Mouse (Mus musculus) cortical plate, adult 2 months (tissue): ENCODE results near the gene Naga. TPM values are rescaled to one million over a fixed set of nuclear protein-coding genes. Genes with fewer than 3 reads are reported as not detected.

Source experiments
- H3K27ac ChIP-seq: fragments of 200-500 bp; 2 replicates; pipeline ENCODE4 v1.5.1; 2012; ENCODE audit warnings: low read length, control low read depth, inconsistent platforms; ENCODE audit not compliant: insufficient read depth
- H3K4me1 ChIP-seq: fragments of 200-500 bp; 2 replicates; pipeline ENCODE4 v1.6.1; 2011; ENCODE audit warnings: low read length; ENCODE audit not compliant: control insufficient read depth, insufficient read depth
- H3K4me3 ChIP-seq: fragments of 200-500 bp; 2 replicates; pipeline ENCODE4 v1.5.1; 2011; ENCODE audit warnings: mild to moderate bottlenecking, low read length, control low read depth; ENCODE audit not compliant: insufficient read depth
- CTCF ChIP-seq: fragments of 200-500 bp; IDR thresholded peaks from 2 replicates; pipeline ENCODE4 v1.5.1; 2011; ENCODE audit warnings: mild to moderate bottlenecking, control low read depth, low read length; ENCODE audit not compliant: insufficient read depth; ENCODE audit errors: extremely low read depth
- POLR2A ChIP-seq: fragments of 200-500 bp; IDR thresholded peaks from 2 replicates; pipeline ENCODE4 v1.6.1; 2011; ENCODE audit warnings: mild to moderate bottlenecking, low read length, control low read depth; ENCODE audit not compliant: insufficient read depth; ENCODE audit errors: extremely low read depth
- polyA plus RNA-seq: library from polyadenylated mRNA; depleted of rRNA; stranded (reverse); fragments of >200 nt; gene quantifications from 2 replicates; pipeline ENCODE4 v1.2.3, GENCODE M21; 2012

Naga gene
- polyA plus RNA-seq, 1 experiment = 54.8 TPM

DNA sequence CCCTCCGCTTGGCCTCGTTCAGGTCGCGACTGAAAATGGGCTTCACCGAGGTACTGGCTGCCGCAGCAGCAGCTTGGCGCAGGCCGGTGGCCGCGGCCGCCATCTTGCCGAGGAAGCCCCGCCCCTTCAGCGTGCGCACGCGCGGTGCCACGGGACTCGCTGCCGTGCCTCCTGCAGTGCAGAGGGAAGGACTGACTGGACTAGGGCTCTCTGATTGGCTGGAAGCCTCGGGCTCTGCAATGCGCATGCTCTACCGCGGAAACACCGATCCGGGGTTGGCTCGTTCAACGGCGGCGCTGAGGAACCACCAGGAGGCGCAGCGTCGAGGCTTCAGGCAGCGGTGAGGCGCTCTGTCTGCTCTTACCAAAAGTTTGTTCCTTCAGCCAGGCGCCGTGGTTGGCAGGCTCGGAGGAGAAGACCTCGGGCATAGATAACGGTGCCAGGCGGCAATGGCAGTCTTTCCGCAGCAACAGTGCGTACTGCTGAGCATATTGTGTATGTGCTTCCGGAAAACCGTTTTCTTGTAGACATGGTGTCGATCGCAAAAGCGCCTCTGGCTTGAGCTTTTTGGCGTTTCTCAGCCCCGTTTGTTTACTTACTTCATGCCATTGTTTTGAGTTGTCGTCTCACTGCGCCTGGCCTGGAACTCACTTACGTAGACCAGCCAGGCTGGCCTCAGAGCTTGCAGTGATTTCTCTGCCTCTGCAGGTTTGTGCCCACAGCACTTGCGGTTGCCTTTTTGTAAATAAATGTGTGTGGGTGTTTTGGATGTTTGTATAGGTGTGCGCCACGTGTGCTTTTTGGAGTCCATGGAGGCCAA is 15.6 kb upstream of the Naga start, which contains the start of gene Ndufa6:
Gene Ndufa6 (minus strand): TSS at position 197 of the 820 bp plus-strand sequence.
- TF ChIP-seq CTCF = peak; percentile 83
- peak; percentile 89 for TF ChIP-seq POLR2A
- Histone ChIP-seq H3K4me1 (no peaks in the 10 kb centered on the region), H3K27ac (peak within 1 kb of the TSS; percentile 66), H3K4me3 (peak within 1 kb of the TSS; percentile 58)

DNA sequence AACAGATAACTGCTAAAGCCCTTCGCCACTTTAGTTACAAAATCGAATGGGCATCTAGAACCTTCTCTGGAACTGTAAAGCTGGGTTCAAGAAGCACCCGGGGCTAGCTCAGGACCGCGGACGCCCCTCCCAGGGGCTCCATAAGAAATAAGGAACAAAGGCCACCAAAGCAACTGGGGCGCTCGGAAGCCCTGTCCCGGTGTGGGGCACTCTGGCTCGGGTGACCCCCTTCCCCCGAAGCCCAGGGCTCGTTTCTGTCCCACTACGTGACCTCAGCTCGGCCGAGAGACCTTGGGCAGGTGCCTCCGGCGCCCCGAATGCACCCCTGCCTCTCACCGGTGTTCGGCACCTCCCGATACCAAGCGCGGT is 15.0 kb upstream of the Naga start:
- H3K4me1 ChIP-seq = no peaks in the 10 kb centered on the region
- TF ChIP-seq POLR2A = no peak
- TF ChIP-seq CTCF = no peak

DNA sequence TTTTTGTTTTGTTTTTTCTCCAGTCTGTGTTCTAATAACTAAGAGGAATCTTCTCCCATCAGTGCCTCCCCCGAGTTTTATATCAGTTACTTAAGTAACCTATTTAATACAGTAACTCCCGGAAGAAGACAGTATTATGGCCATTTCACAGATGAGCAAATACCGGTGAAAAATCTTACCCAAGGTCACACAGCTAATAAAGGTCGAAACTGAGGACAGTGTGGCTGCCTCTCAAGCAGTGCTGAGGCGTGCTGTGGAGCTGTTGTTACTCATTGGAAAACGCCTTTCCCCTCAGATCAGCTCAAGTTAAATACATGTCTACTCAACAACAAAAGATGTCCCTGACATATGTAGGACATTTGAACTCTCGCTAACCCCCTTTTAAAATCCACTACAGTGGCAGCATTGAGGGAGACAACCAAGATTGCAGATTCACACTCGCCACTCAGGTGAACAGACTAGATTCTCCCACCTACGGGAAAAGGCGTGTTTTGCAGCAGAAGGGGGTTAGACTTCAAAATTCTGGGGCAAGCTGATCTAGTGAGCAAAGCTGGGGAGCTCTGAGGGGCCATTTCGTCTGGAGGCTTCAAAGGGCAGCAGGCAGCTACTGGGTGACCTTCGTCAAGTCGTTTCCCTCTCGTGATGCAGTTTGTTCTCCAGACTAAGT is 14.5 kb upstream of the Naga start:
- peak overlapping the region; percentile 58 for H3K4me3 ChIP-seq
- H3K4me1 ChIP-seq = no peaks in the 10 kb centered on the region
- H3K27ac ChIP-seq = peak overlapping the region; percentile 53; the same call in 1 of the 2 replicates
- TF ChIP-seq POLR2A (no peak), CTCF (no peak)

More for the DNA sequence above, 15.0 kb upstream of the Naga start:
- Histone ChIP-seq H3K27ac (peak overlapping the region; percentile 53), H3K4me3 (peak overlapping the region; percentile 58)

DNA sequence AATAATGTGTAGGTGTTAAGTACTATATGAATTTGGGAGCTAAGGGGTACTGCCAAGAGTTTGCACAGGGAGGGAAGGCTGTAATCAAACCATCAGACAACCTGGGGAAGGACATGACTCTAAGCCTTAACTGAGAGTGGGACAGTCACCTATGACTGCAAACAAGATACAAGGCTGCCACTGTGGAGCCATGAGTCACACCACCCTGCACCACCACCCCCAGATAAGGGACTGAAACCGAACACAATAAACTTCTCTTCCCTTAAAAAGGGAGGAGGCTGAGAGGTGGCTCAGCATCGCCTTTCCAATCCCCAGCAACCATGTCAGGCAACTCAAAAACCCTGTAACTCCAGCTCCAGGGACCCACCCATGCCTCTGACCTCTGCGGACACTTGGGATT is 12.8 kb upstream of the Naga start:
- Histone ChIP-seq H3K4me1 (peaks cover 4% of the 10 kb centered on the region), H3K27ac (no peak overlapping the region), H3K4me3 (no peak overlapping the region)
- TF ChIP-seq POLR2A = no peak
- TF ChIP-seq CTCF = no peak

DNA sequence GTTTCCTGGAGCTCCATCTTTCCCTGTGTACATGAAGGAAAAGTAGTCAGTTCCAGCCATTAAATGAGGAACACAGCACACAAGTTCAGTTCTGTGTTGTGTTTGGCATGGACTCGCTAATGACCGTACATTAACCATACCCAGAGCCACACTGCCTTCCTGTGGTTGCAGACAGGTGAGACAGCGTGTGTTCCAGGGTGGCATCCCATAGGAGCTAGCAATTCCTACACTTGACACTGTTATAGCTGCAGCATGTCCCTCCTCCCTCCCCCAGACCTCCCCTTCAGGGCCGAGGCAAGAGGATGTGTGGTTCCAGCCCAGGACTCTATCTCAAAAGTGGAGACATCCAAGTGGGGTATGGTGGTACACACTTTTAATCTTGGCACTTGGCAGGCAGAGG is 11.6 kb upstream of the Naga start:
- peaks cover 4% of the 10 kb centered on the region for H3K4me1 ChIP-seq
- no peak overlapping the region for H3K4me3 ChIP-seq
- TF ChIP-seq CTCF (no peak), POLR2A (no peak)

DNA sequence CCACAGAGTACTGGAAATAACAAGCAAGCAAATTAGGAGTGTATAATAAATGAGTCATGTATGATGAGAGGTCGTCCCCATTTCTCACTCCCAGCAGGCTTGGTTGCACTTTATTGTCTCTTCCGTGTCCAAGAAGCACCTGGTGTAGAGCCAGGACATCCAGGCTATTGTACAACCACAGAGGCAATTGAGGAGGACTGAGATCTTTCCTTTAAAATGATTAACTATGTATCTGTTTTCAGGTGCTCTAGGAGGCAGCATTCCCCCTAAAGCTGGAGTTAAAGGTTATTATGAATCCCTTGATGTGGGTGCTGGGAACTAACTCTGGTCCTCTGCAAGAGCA is 10.2 kb upstream of the Naga start:
- peaks cover 4% of the 10 kb centered on the region for H3K4me1 ChIP-seq
- TF ChIP-seq CTCF (no peak), POLR2A (no peak)
- no peak overlapping the region for H3K4me3 ChIP-seq
- H3K27ac ChIP-seq = no peak overlapping the region

More for the DNA sequence above, 11.6 kb upstream of the Naga start:
- no peak overlapping the region for H3K27ac ChIP-seq

DNA sequence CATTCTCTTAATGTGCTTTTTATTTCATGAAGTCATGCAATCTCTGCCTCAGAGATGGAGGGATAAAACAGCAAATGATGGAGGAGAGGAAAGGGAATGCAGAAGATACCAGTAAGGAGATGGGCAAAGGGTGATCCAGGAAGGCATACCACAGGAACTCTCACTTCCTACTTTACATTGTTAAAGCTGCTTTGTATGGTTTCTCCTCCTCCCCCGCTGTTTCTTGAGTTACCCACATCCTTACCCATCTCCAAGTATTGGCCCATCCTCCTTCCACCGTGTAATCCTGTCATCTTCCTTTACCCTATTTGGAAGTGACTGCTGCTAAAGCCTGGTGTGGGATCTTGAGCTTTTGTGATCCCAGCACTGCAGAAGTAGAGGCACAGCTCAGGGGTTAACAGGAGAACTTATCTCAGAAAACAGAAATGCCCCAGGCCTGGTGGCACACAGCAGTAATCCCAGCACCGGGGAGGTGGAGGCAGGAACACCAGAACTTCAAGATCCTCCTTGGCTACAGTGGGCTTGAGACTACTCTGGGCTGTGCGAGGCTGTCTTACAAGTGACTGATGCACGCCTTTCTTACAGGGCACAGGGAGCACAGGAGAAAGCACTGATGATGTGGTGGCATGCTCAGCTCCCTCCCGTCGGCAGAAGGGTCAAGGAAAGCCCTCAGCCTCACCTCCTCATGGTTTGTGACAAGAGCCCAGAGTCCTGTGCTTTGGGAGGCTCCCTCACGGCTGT is 9.7 kb upstream of the Naga start:
- Histone ChIP-seq H3K4me1 (peaks cover 4% of the 10 kb centered on the region), H3K27ac (no peak overlapping the region), H3K4me3 (no peak overlapping the region)
- no peak for TF ChIP-seq CTCF
- 0 out of 2 replicates have a peak, but pooled peaks have one; percentile 16 for TF ChIP-seq POLR2A

DNA sequence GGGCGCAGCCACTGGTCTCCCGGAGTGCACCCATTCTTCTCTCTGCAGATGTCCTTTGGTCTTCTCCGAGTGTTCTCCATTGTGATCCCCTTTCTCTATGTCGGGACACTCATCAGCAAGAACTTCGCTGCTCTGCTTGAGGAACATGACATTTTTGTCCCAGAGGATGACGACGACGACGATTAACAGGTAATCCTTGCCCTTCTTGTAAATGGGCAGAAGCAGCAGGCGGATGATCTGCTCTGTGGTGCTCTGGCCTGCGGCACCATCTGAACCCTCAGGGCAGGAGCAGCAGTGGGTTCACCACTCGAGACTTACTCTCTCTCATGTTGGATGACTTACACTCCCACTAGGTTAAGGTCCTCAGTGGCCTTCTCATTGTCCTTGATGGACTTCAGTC is 9.1 kb upstream of the Naga start:
- Histone ChIP-seq H3K27ac (no peak overlapping the region), H3K4me3 (no peak overlapping the region), H3K4me1 (peaks cover 4% of the 10 kb centered on the region)
- TF ChIP-seq POLR2A = no peak
- no peak for TF ChIP-seq CTCF

DNA sequence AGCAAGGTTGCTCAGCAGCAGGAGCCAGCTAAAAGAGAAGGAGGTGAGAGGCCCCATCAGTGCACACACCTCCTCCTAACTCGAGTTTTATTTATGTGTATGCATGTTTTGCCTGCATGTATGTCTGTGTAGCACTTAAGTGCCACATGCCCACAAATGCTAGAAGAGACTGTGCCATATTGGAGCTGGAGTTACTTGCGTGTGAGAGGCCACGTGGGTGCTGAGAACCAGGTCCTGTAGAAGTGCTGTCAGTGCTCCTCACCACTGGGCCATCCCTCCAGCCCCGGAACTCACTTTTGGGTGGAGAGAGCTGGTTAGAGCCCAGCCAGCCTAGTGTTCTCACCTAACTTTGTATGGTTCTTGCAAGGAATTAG is 8.6 kb upstream of the Naga start:
- Histone ChIP-seq H3K4me1 (peaks cover 4% of the 10 kb centered on the region), H3K4me3 (peak overlapping the region; percentile 58), H3K27ac (no peak overlapping the region)
- TF ChIP-seq CTCF (no peak), POLR2A (no peak)
